In the genomic region with DNA sequence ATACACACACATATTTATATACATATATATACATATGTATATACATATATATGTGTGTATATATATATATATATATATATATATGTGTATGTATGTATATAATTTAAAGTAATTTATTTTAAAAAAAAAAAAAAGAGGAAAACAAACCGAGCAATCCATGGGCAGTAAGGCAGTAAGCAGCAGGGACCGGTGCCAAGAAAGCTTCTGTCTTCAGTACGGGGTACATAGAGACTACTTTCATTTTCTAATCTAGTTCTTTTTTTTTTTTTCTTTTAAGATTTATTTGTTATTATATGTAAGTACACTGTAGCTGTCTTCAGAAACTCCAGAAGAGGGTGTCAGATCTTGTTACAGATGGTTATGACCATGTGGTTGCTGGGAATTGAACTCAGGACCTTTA, we compare ENCODE assay signal across 22 mouse cellular contexts. TPM values are rescaled to one million over a fixed set of nuclear protein-coding genes. Genes with fewer than 3 reads are reported as not detected.
DNase-seq lines count a peak whose midpoint lies in the region; ATAC-seq and TF ChIP-seq lines count a peak whose summit lies in the region.
"Had no signal": no experiment of that assay in that cellular context is flagged by ENCODE, and none has a peak within 500 bp of the region (broad histone marks: within the 10 kb centered on the region; RNA-seq: fewer than 3 reads in every experiment).

No protein-coding gene starts in this region.

- no peak overlapping the region for H3K27ac ChIP-seq in gastrocnemius, adult 2 months
- H3K27ac ChIP-seq in kidney, embryonic 14.5 days (ENCODE audit: low read depth, low read length) = no peak overlapping the region
- H3K27ac ChIP-seq in midbrain, postnatal 0 days (ENCODE audit: low read depth, low read length) = no peak overlapping the region
- H3K27ac ChIP-seq: embryonic facial prominence, embryonic 15.5 days; forebrain, embryonic 15.5 days; hindbrain, postnatal 0 days; limb, embryonic 10.5 days; liver, embryonic 15.5 days; midbrain, embryonic 10.5 days; stomach, postnatal 0 days had no signal

- ATAC-seq in kidney, embryonic 14.5 days (ENCODE audit: low FRiP score, low TSS enrichment) = no peak
- ATAC-seq in midbrain, postnatal 0 days (ENCODE audit: low FRiP score) = no peak
- ATAC-seq: forebrain, embryonic 15.5 days; hindbrain, postnatal 0 days; intestine, embryonic 16.5 days; midbrain, embryonic 16.5 days; Patski had no signal

- no peaks in the 10 kb centered on the region for H3K4me1 ChIP-seq in kidney, embryonic 14.5 days (ENCODE audit: control insufficient read depth, insufficient read depth, low read length)
- H3K4me1 ChIP-seq in midbrain, postnatal 0 days (ENCODE audit: insufficient read depth, low read length) = no peaks in the 10 kb centered on the region
- H3K4me1 ChIP-seq: embryonic facial prominence, embryonic 15.5 days; limb, embryonic 10.5 days had no signal

- no peaks in the 10 kb centered on the region for H3K27me3 ChIP-seq in kidney, embryonic 14.5 days (ENCODE audit: control insufficient read depth, insufficient read depth, low read length)
- H3K27me3 ChIP-seq in midbrain, postnatal 0 days (ENCODE audit: insufficient read depth, low read length) = no peaks in the 10 kb centered on the region
- H3K27me3 ChIP-seq: embryonic facial prominence, embryonic 15.5 days; forebrain, embryonic 15.5 days; liver, embryonic 15.5 days; Patski had no signal

- intact Hi-C loops in gastrocnemius, adult 2 months (cut with DNase I) = no loop called here
- intact Hi-C loops in gastrocnemius, postnatal 36 days (cut with DNase I) = no loop called here

- no peak overlapping the region for H3K4me2 ChIP-seq in kidney, embryonic 14.5 days (replicated peaks; ENCODE audit: low read depth, low read length)
- H3K4me2 ChIP-seq in midbrain, postnatal 0 days (ENCODE audit: low read depth, low read length, poor library complexity, severe bottlenecking) = no peak overlapping the region
- H3K4me2 ChIP-seq: embryonic facial prominence, embryonic 15.5 days; forebrain, embryonic 15.5 days; liver, embryonic 15.5 days had no signal

- peaks cover 28% of the 10 kb centered on the region; the same call in 1 of the 2 replicates for H3K36me3 ChIP-seq in kidney, embryonic 14.5 days (ENCODE audit: control insufficient read depth, insufficient read depth, low read length)
- H3K36me3 ChIP-seq in midbrain, postnatal 0 days (ENCODE audit: insufficient read depth, low read length) = peaks cover 39% of the 10 kb centered on the region

- no peak overlapping the region for H3K4me3 ChIP-seq in gastrocnemius, adult 2 months
- H3K4me3 ChIP-seq in kidney, embryonic 14.5 days (ENCODE audit: low read length) = no peak overlapping the region
- H3K4me3 ChIP-seq in midbrain, postnatal 0 days (ENCODE audit: low read depth, low read length) = no peak overlapping the region
- H3K4me3 ChIP-seq: embryonic facial prominence, embryonic 15.5 days; forebrain, embryonic 15.5 days; limb, embryonic 10.5 days; liver, embryonic 15.5 days; midbrain, embryonic 10.5 days had no signal

- H3K9me3 ChIP-seq in kidney, embryonic 14.5 days (ENCODE audit: control insufficient read depth, low read length) = no peaks in the 10 kb centered on the region
- no peaks in the 10 kb centered on the region for H3K9me3 ChIP-seq in midbrain, postnatal 0 days (ENCODE audit: low read length)
- H3K9me3 ChIP-seq: embryonic facial prominence, embryonic 15.5 days; forebrain, embryonic 15.5 days; limb, embryonic 10.5 days; liver, embryonic 15.5 days; midbrain, embryonic 10.5 days had no signal

- TF ChIP-seq CTCF in gastrocnemius, adult 2 months (IDR thresholded peaks at IDR 0.05) = no peak
- TF ChIP-seq CTCF in midbrain, postnatal 0 days (IDR thresholded peaks at IDR 0.05) = no peak

- 89% methylated on average over 3 of the region's 3 CpGs for WGBS in kidney, embryonic 14.5 days
- WGBS in midbrain, postnatal 0 days = 89% methylated on average over 3 of the region's 3 CpGs

- H3K9ac ChIP-seq in kidney, embryonic 14.5 days (ENCODE audit: low read depth, low read length) = no peak overlapping the region
- H3K9ac ChIP-seq in midbrain, postnatal 0 days (replicated peaks; ENCODE audit: low read length, poor library complexity, severe bottlenecking) = no peak overlapping the region
- H3K9ac ChIP-seq: embryonic facial prominence, embryonic 15.5 days; forebrain, embryonic 15.5 days; liver, embryonic 15.5 days had no signal

- peak; percentile 44 for DNase-seq in gastrocnemius, adult 2 months
- DNase-seq in gastrocnemius, postnatal 36 days = no peak
- peak; percentile 58 for DNase-seq in kidney, postnatal 10 days
- DNase-seq in lung, postnatal 10 days = peak; percentile 19
- DNase-seq in lung, adult 18-20 months = no peak
- peak; percentile 6 for DNase-seq in NIH3T3 (ENCODE audit: low read depth)
- no peak for DNase-seq in midbrain, postnatal 0 days (ENCODE audit: low spot score)
- DNase-seq: adrenal gland, adult 2 months; cerebellum, adult 8-10 months; gastrocnemius, postnatal 10 days; liver had no signal

RNA-seq across cellular contexts. Expression of a gene that starts 53.8 kb away (rescaled TPM):
- total RNA-seq in gastrocnemius, adult 2 months (2021) = under 1 TPM; 0.22 to 0.23 TPM
- total RNA-seq in gastrocnemius, postnatal 36 days (2021) = under 1 TPM in 1 of 2 experiments, not detected in 1; 0.52 TPM
- 3.0 and 4.2 TPM in 2 replicates for polyA plus RNA-seq in kidney, embryonic 14.5 days (2014; fragmentation: Nextera tagmentation; extraction: Ambion mirVana)
- total RNA-seq in midbrain, postnatal 0 days (2014; rRNA removed) = 3.5 and 5.1 TPM in 2 replicates
- polyA plus RNA-seq in midbrain, postnatal 0 days (2015; fragmentation: Nextera tagmentation; extraction: Ambion mirVana) = 4.8 and 5.9 TPM in 2 replicates

RNA-seq across cellular contexts. Expression of a gene that starts 54.3 kb away (rescaled TPM):
- 10 to 100 TPM; 24.5 to 27.3 TPM for total RNA-seq in gastrocnemius, adult 2 months (2021)
- total RNA-seq in gastrocnemius, postnatal 36 days (2021) = 10 to 100 TPM; 22.2 to 27.1 TPM
- 144 and 171 TPM in 2 replicates for polyA plus RNA-seq in kidney, embryonic 14.5 days (2014; fragmentation: Nextera tagmentation; extraction: Ambion mirVana)
- total RNA-seq in midbrain, postnatal 0 days (2014; rRNA removed) = 31.6 and 37.5 TPM in 2 replicates
- 67.5 and 73.2 TPM in 2 replicates for polyA plus RNA-seq in midbrain, postnatal 0 days (2015; fragmentation: Nextera tagmentation; extraction: Ambion mirVana)

Comparison
In these comparisons a context has a peak if more than half of its experiments do, and no peak if none do; other contexts are left out.
1. DNase-seq: peak in gastrocnemius, adult 2 months (single experiment), kidney, postnatal 10 days (single experiment), lung, postnatal 10 days (single experiment) and NIH3T3 (single experiment); none in gastrocnemius, postnatal 36 days (0 of 2), lung, adult 18-20 months (0 of 2) and midbrain, postnatal 0 days (single experiment).